Mouse (Mus musculus): ENCODE data around the gene Sema6d. TPM values are rescaled to one million over a fixed set of nuclear protein-coding genes. Genes with fewer than 3 reads are reported as not detected.

The Sema6d gene
- polyA plus RNA-seq, 1 experiment from 2014 or later = 15.3 TPM

- H3K36me3 ChIP-seq = no peaks in the 10 kb centered on the region
- H3K9ac ChIP-seq = no peak overlapping the region
- no peak for ATAC-seq (ENCODE audit: insufficient number of reproducible peaks, low FRiP score, low TSS enrichment, low read depth)
- H3K4me1 ChIP-seq = no peaks in the 10 kb centered on the region
- H3K27me3 ChIP-seq = no peaks in the 10 kb centered on the region
- 77% methylated on average over 4 of the region's 4 CpGs for WGBS
- H3K9me3 ChIP-seq (replicated peaks) = no peaks in the 10 kb centered on the region
- H3K4me2 ChIP-seq (replicated peaks) = no peak overlapping the region
- no peak overlapping the region for H3K4me3 ChIP-seq (replicated peaks)
- H3K27ac ChIP-seq (replicated peaks) = no peak overlapping the region
Observed at GRCm38 (mm10) chr2:124478526-124478925, 388.8 kb downstream of the Sema6d start.

- ATAC-seq (ENCODE audit: insufficient number of reproducible peaks, low FRiP score, low TSS enrichment, low read depth) = no peak
Observed at GRCm38 (mm10) chr2:124485761-124486160, 396.0 kb downstream of the Sema6d start.

GRCm38 (mm10) chr2:124490010-124490801, 400.4 kb downstream of the Sema6d start:
- 47% methylated on average over 12 of the region's 12 CpGs for WGBS
- peak; percentile 34; the same call in 1 of the 2 replicates for ATAC-seq (ENCODE audit: insufficient number of reproducible peaks, low FRiP score, low TSS enrichment, low read depth)
- H3K4me1 ChIP-seq = no peaks in the 10 kb centered on the region
- no peak overlapping the region for H3K4me2 ChIP-seq (replicated peaks)
- H3K27me3 ChIP-seq = no peaks in the 10 kb centered on the region
- no peak overlapping the region for H3K4me3 ChIP-seq (replicated peaks)
- no peaks in the 10 kb centered on the region for H3K36me3 ChIP-seq
- H3K9me3 ChIP-seq (replicated peaks) = no peaks in the 10 kb centered on the region
- no peak overlapping the region for H3K27ac ChIP-seq (replicated peaks)
- no peak overlapping the region for H3K9ac ChIP-seq

More at GRCm38 (mm10) chr2:124485761-124486160, 396.0 kb downstream of the Sema6d start:
- Histone ChIP-seq H3K27ac (replicated peaks) (no peak overlapping the region), H3K27me3 (no peaks in the 10 kb centered on the region), H3K36me3 (no peaks in the 10 kb centered on the region), H3K4me1 (no peaks in the 10 kb centered on the region), H3K9ac (no peak overlapping the region), H3K4me2 (replicated peaks) (no peak overlapping the region), H3K9me3 (replicated peaks) (no peaks in the 10 kb centered on the region), H3K4me3 (replicated peaks) (no peak overlapping the region)
- 93% methylated on average over 1 of the region's 1 CpGs for WGBS

GRCm38 (mm10) chr2:124495751-124496150, 406.0 kb downstream of the Sema6d start:
- Histone ChIP-seq H3K27me3 (no peaks in the 10 kb centered on the region), H3K36me3 (no peaks in the 10 kb centered on the region), H3K4me1 (0 out of 2 replicates have a peak, but pooled peaks cover 3% of the 10 kb centered on the region), H3K27ac (replicated peaks) (no peak overlapping the region), H3K4me3 (replicated peaks) (no peak overlapping the region), H3K9me3 (replicated peaks) (no peaks in the 10 kb centered on the region), H3K9ac (no peak overlapping the region), H3K4me2 (replicated peaks) (no peak overlapping the region)
- ATAC-seq (ENCODE audit: insufficient number of reproducible peaks, low FRiP score, low TSS enrichment, low read depth) = no peak
- WGBS = 45% methylated on average over 1 of the region's 1 CpGs

- H3K27me3 ChIP-seq = no peaks in the 10 kb centered on the region
- no peak overlapping the region for H3K9ac ChIP-seq
- no peak for ATAC-seq (ENCODE audit: insufficient number of reproducible peaks, low FRiP score, low TSS enrichment, low read depth)
- no peak overlapping the region for H3K27ac ChIP-seq (replicated peaks)
- H3K9me3 ChIP-seq (replicated peaks) = no peaks in the 10 kb centered on the region
- H3K4me1 ChIP-seq = 0 out of 2 replicates have a peak, but pooled peaks cover 3% of the 10 kb centered on the region
- H3K4me3 ChIP-seq (replicated peaks) = no peak overlapping the region
- H3K4me2 ChIP-seq (replicated peaks) = no peak overlapping the region
- H3K36me3 ChIP-seq = no peaks in the 10 kb centered on the region
- WGBS = 31% methylated on average over 1 of the region's 1 CpGs
Observed at GRCm38 (mm10) chr2:124499670-124500069, 409.9 kb downstream of the Sema6d start.

GRCm38 (mm10) chr2:124505784-124506489, 416.2 kb downstream of the Sema6d start:
- Histone ChIP-seq H3K9ac (no peak overlapping the region), H3K27me3 (no peaks in the 10 kb centered on the region), H3K27ac (replicated peaks) (no peak overlapping the region), H3K9me3 (replicated peaks) (no peaks in the 10 kb centered on the region), H3K36me3 (no peaks in the 10 kb centered on the region), H3K4me1 (no peaks in the 10 kb centered on the region), H3K4me2 (replicated peaks) (no peak overlapping the region), H3K4me3 (replicated peaks) (no peak overlapping the region)
- no peak for ATAC-seq (ENCODE audit: insufficient number of reproducible peaks, low FRiP score, low TSS enrichment, low read depth)
- 29% methylated on average over 4 of the region's 4 CpGs for WGBS

GRCm38 (mm10) chr2:124507804-124508203, 418.0 kb downstream of the Sema6d start:
- no peak overlapping the region for H3K4me3 ChIP-seq (replicated peaks)
- H3K9me3 ChIP-seq (replicated peaks) = no peaks in the 10 kb centered on the region
- H3K4me2 ChIP-seq (replicated peaks) = no peak overlapping the region
- H3K27me3 ChIP-seq = no peaks in the 10 kb centered on the region
- ATAC-seq (ENCODE audit: insufficient number of reproducible peaks, low FRiP score, low TSS enrichment, low read depth) = no peak
- H3K9ac ChIP-seq = no peak overlapping the region
- 65% methylated on average over 4 of the region's 4 CpGs for WGBS
- H3K4me1 ChIP-seq = no peaks in the 10 kb centered on the region
- no peak overlapping the region for H3K27ac ChIP-seq (replicated peaks)
- no peaks in the 10 kb centered on the region for H3K36me3 ChIP-seq

- WGBS = 72% methylated on average over 6 of the region's 6 CpGs
- Histone ChIP-seq H3K27ac (replicated peaks) (no peak overlapping the region), H3K36me3 (no peaks in the 10 kb centered on the region), H3K9ac (no peak overlapping the region), H3K4me2 (replicated peaks) (no peak overlapping the region), H3K27me3 (no peaks in the 10 kb centered on the region), H3K4me1 (no peaks in the 10 kb centered on the region), H3K9me3 (replicated peaks) (no peaks in the 10 kb centered on the region), H3K4me3 (replicated peaks) (no peak overlapping the region)
- no peak for ATAC-seq (ENCODE audit: insufficient number of reproducible peaks, low FRiP score, low TSS enrichment, low read depth)
Observed at GRCm38 (mm10) chr2:124509479-124509878, 419.7 kb downstream of the Sema6d start.

- Histone ChIP-seq H3K4me2 (replicated peaks) (no peak overlapping the region), H3K36me3 (no peaks in the 10 kb centered on the region), H3K4me1 (no peaks in the 10 kb centered on the region), H3K4me3 (replicated peaks) (no peak overlapping the region), H3K27me3 (no peaks in the 10 kb centered on the region), H3K9ac (no peak overlapping the region), H3K27ac (replicated peaks) (no peak overlapping the region), H3K9me3 (replicated peaks) (no peaks in the 10 kb centered on the region)
- no peak for ATAC-seq (ENCODE audit: insufficient number of reproducible peaks, low FRiP score, low TSS enrichment, low read depth)
- 66% methylated on average over 10 of the region's 10 CpGs for WGBS
Observed at GRCm38 (mm10) chr2:124511826-124512225, 422.1 kb downstream of the Sema6d start.

GRCm38 (mm10) chr2:124522426-124522825, 432.7 kb downstream of the Sema6d start:
- no peaks in the 10 kb centered on the region for H3K36me3 ChIP-seq
- H3K9ac ChIP-seq = no peak overlapping the region
- no peak overlapping the region for H3K4me2 ChIP-seq (replicated peaks)
- 63% methylated on average over 3 of the region's 3 CpGs for WGBS
- H3K27me3 ChIP-seq = no peaks in the 10 kb centered on the region
- no peaks in the 10 kb centered on the region for H3K9me3 ChIP-seq (replicated peaks)
- no peak overlapping the region for H3K4me3 ChIP-seq (replicated peaks)
- H3K27ac ChIP-seq (replicated peaks) = no peak overlapping the region
- no peak for ATAC-seq (ENCODE audit: insufficient number of reproducible peaks, low FRiP score, low TSS enrichment, low read depth)
- H3K4me1 ChIP-seq = no peaks in the 10 kb centered on the region

GRCm38 (mm10) chr2:124523667-124524066, 433.9 kb downstream of the Sema6d start:
- Histone ChIP-seq H3K36me3 (no peaks in the 10 kb centered on the region), H3K4me1 (no peaks in the 10 kb centered on the region), H3K4me2 (replicated peaks) (no peak overlapping the region), H3K27ac (replicated peaks) (no peak overlapping the region), H3K4me3 (replicated peaks) (no peak overlapping the region), H3K9me3 (replicated peaks) (no peaks in the 10 kb centered on the region), H3K9ac (no peak overlapping the region), H3K27me3 (no peaks in the 10 kb centered on the region)
- no peak for ATAC-seq (ENCODE audit: insufficient number of reproducible peaks, low FRiP score, low TSS enrichment, low read depth)
- 85% methylated on average over 6 of the region's 6 CpGs for WGBS

All from embryonic facial prominence, embryonic 15.5 days (tissue).